Mouse (Mus musculus) central nervous system, embryonic 11.5 days (tissue): ENCODE measurements around the gene Gm11567. TPM values are rescaled to one million over a fixed set of nuclear protein-coding genes. Genes with fewer than 3 reads are reported as not detected.

Experiments
- polyA plus RNA-seq: library from polyadenylated mRNA; depleted of rRNA; stranded (reverse); fragments of >200 nt; gene quantifications from 2 replicates; pipeline ENCODE4 v1.2.3, GENCODE M21; 2012; rRNA removed

Gm11567 gene
- polyA plus RNA-seq, result not detected in 2 replicates

DNA sequence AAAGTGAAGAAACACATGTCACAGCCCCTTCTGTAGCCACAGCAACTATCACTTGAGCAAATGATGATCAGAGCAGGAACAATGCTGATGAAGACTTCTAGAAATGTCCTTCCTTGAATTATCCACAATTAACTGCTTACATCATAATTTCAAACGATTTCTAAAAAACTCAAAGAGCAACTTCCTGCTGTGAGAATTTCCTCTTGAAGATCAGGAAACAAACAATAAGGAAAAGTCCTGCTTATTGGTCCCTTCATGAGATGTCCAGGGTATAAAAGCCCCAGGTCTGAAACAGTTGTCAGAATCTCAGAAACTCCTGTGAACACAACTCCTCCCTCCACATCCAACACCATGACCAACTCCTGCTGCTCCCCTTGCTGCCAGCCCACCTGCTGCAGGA, at the start of gene Gm11567:
Gm11567 (plus strand) TSS at position 301 of the 400 bp plus-strand sequence.

DNA sequence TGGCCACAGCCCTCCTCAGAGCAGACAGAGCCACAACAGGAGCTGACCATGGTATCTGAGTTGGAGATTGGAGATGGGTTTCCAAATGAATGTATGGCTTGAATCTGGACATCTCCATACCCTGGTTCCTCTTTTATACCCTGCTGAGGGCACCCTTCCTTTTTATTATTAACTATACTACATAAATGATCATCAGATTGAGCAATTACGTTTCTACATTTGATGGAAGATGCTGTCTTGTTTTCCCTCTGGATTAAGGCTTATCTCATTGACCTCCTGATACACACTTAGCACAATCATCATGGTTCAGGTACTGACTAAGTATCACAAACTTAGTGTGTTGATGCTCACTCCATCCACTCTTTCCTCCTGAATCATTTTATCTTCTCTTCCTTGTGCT, 41.0 kb upstream of the Gm11567 start, which contains the start of gene 2300003K06Rik:
2300003K06Rik (minus strand) TSS at position 101 of the 400 bp plus-strand sequence.

DNA sequence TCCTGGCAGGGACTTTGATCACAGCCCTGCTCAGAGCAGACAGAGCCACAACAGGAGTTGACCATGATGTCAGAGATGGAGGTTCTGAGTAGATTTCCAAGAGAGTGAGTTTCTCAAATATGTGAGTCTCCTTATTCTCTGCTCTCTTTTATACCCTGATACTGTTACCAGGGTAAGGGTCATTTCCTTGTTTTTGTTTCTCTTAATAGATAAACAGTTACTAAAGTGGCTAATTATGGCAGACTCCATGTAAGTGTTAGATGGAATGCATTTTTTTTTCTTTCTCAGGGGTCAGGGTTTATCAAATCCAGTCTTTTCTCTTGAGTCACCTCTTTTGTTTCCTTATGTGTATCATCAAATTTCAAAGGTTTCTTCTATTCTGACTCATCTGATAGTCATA, 27.5 kb upstream of the Gm11567 start, which contains the start of gene Krtap4-16:
Krtap4-16 (minus strand) TSS at position 101 of the 400 bp plus-strand sequence.

DNA sequence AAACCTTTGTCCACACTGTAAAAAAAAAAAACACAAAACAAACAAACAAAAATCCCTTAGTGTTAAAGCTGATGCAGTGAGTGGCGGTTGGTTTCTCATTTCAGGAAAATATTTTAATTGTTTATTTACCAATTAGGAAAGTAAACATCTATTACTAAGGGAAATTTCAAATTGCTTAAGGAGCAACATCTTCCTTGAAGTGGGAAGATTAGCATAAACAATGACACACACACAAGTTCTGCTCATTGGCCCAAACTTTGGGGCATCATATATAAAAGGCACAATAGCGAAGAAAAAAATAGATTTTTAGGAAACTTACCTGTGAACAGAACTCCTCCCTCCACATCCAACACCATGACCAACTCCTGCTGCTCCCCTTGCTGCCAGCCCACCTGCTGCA, 21.4 kb upstream of the Gm11567 start, which contains the start of gene Gm11568:
Gm11568 (plus strand) TSS at position 301 of the 400 bp plus-strand sequence.

DNA sequence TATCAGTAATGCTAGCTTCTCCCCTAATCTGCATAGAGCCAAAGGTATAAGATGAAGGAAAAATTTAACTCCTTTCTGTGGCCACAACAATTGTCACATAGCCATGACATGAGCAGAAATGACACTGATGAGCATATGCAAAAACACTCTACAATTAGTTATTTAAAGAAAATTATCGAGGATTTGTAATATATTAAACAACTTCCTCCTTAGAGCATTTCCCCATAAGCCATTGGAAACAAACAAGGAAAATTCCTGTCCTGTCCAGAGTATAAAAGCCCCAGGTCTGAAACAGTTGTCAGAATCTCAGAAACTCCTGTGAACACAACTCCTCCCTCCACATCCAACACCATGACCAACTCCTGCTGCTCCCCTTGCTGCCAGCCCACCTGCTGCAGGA, 14.8 kb upstream of the Gm11567 start, which contains the start of gene Gm11559:
Gm11559 (plus strand) TSS at position 301 of the 400 bp plus-strand sequence.

DNA sequence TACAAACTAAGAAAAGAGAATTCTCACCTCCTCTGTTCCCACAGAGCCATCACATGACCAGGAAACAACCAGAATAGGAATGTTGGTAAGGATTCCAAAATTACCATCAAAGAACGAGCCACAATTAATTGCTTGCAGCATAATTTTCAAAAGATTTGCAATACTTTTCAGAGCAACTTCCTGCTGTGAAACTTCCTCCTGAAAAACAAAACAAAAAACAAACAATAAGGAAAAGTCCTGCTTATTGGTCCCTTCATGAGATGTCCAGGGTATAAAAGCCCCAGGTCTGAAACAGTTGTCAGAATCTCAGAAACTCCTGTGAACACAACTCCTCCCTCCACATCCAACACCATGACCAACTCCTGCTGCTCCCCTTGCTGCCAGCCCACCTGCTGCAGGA, 5.9 kb upstream of the Gm11567 start, which contains the start of gene Krtap9-1:
Krtap9-1 (plus strand) TSS at position 301 of the 400 bp plus-strand sequence.

DNA sequence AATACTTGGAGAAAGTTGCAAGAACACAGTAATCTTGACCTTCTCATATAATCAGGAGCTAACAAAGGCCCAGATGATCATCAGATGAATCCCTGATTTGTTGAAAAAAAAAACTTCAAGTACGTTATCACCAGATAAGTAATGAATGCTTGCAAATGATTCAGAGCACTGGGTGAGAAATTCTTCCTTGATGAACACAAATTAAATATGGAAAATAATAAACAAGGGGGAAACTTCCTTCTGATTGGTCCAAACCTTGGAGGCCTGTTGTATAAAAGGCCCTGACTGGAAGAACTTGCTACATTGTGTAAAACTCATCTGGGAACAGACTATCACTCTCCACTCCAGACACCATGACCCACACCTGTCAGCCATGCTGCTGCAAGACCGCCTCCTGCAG, 28.6 kb downstream of the Gm11567 start, which contains the start of gene Krtap31-1:
Krtap31-1 (plus strand) TSS at position 301 of the 400 bp plus-strand sequence.

DNA sequence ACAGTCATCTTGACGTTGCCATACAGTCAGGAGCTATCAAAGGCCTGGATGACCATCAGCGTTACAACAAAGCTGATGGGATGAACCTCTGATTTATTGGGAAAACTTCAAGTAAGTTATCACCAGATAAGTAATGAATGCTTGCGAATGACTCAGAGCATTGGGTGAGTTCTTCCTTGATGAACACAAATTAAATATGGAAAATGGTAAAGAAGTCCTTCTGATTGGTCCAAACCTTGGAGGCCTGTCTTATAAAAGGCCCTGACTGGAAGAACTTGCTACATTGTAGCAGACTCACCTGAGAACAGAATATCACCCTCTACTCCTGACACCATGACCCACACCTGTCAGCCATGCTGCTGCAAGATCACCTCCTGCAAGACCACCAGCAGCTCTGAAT, 35.5 kb downstream of the Gm11567 start, which contains the start of gene Gm11565:
Gm11565 (plus strand) TSS at position 301 of the 400 bp plus-strand sequence.

Other genes with a start within 250 kb of the Gm11567 start
- not detected in 2 replicates for gene Krtap4-2, start 244.1 kb upstream of the Gm11567 start, polyA plus RNA-seq
- gene Krtap4-7, start 235.1 kb upstream of the Gm11567 start, polyA plus RNA-seq, result not detected in 2 replicates
- gene Gm11555, start 229.0 kb upstream of the Gm11567 start, polyA plus RNA-seq, result not detected in 2 replicates
- gene Gm11563, start 220.2 kb upstream of the Gm11567 start, polyA plus RNA-seq, result not detected in 2 replicates
- not detected in 2 replicates for gene Krtap4-6, start 213.2 kb upstream of the Gm11567 start, polyA plus RNA-seq
- gene Gm14190, start 188.4 kb upstream of the Gm11567 start, polyA plus RNA-seq, result not detected in 2 replicates
- gene Gm14180, start 144.9 kb upstream of the Gm11567 start, polyA plus RNA-seq, result not detected in 2 replicates
- gene Gm11595, start 106.3 kb upstream of the Gm11567 start, polyA plus RNA-seq, result not detected in 2 replicates
- not detected in 2 replicates for gene Krtap4-8, start 98.5 kb upstream of the Gm11567 start, polyA plus RNA-seq
- not detected in 2 replicates for gene Krtap4-9, start 94.0 kb upstream of the Gm11567 start, polyA plus RNA-seq
- not detected in 2 replicates for gene Gm11596, start 85.7 kb upstream of the Gm11567 start, polyA plus RNA-seq
- not detected in 2 replicates for gene Gm11569, start 80.3 kb upstream of the Gm11567 start, polyA plus RNA-seq
- gene Gm11554, start 74.7 kb upstream of the Gm11567 start, polyA plus RNA-seq, result not detected in 2 replicates
- gene Krtap4-13, start 69.3 kb upstream of the Gm11567 start, polyA plus RNA-seq, result not detected in 2 replicates
- not detected in 2 replicates for gene Gm11564, start 63.5 kb upstream of the Gm11567 start, polyA plus RNA-seq
- gene 2300003K06Rik, start 41.1 kb upstream of the Gm11567 start, polyA plus RNA-seq, result not detected in 2 replicates
- gene Krtap4-16, start 27.6 kb upstream of the Gm11567 start, polyA plus RNA-seq, result not detected in 2 replicates
- not detected in 2 replicates for gene Gm11568, start 21.3 kb upstream of the Gm11567 start, polyA plus RNA-seq
- not detected in 2 replicates for gene Gm11559, start 14.7 kb upstream of the Gm11567 start, polyA plus RNA-seq
- not detected in 2 replicates for gene Krtap9-1, start 5.8 kb upstream of the Gm11567 start, polyA plus RNA-seq
- not detected in 2 replicates for gene Krtap31-1, start 28.7 kb downstream of the Gm11567 start, polyA plus RNA-seq
- not detected in 2 replicates for gene Gm11565, start 35.6 kb downstream of the Gm11567 start, polyA plus RNA-seq
- not detected in 2 replicates for gene Krtap31-2, start 57.1 kb downstream of the Gm11567 start, polyA plus RNA-seq
- not detected in 2 replicates for gene Krtap9-5, start 69.3 kb downstream of the Gm11567 start, polyA plus RNA-seq
- not detected in 2 replicates for gene Krtap29-1, start 99.9 kb downstream of the Gm11567 start, polyA plus RNA-seq
- gene Krtap16-1, start 107.4 kb downstream of the Gm11567 start, polyA plus RNA-seq, result not detected in 2 replicates
- not detected in 2 replicates for gene Krtap17-1, start 114.8 kb downstream of the Gm11567 start, polyA plus RNA-seq
- gene Krt33a, start 137.0 kb downstream of the Gm11567 start, polyA plus RNA-seq, result not detected in 2 replicates
- 0.09 TPM in 1 of 2 replicates, not detected in the other for gene Krt33b, start 150.7 kb downstream of the Gm11567 start, polyA plus RNA-seq
- gene Krt34, start 162.4 kb downstream of the Gm11567 start, polyA plus RNA-seq, result not detected in 2 replicates
- not detected in 2 replicates for gene Krt31, start 171.4 kb downstream of the Gm11567 start, polyA plus RNA-seq
- gene Krt32, start 209.0 kb downstream of the Gm11567 start, polyA plus RNA-seq, result not detected in 2 replicates
- gene Krt35, start 217.1 kb downstream of the Gm11567 start, polyA plus RNA-seq, result 0.04 TPM in 1 of 2 replicates, not detected in the other
- 0.05 TPM in 1 of 2 replicates, not detected in the other for gene Krt36, start 226.4 kb downstream of the Gm11567 start, polyA plus RNA-seq
- gene Krt13, start 242.4 kb downstream of the Gm11567 start, polyA plus RNA-seq, result 0.05 and 0.16 TPM in 2 replicates